Mouse (Mus musculus) liver, postnatal 0 days (tissue): ENCODE measurements around the gene Cfp. TPM values are rescaled to one million over a fixed set of nuclear protein-coding genes. Genes with fewer than 3 reads are reported as not detected.

ENCODE experiments used
- ATAC-seq: fragments of 200-750 bp; cut with Nextera tagmentation; 2 replicates; pipeline ENCODE4 v1.8.0; 2017; ENCODE audit warnings: mild to moderate bottlenecking, moderate library complexity
- DNase-seq: peaks from one replicate; pipeline ENCODE4 v3.0.0-alpha.2; 2016
- H3K27ac ChIP-seq: fragments of 300-500 bp; sonication (generic); 2 replicates; pipeline ENCODE4 v1.5.1; 2014; ENCODE audit warnings: antibody characterized with exemption, moderate library complexity, mild to moderate bottlenecking, low read depth
- H3K27me3 ChIP-seq: fragments of 300-500 bp; sonication (generic); 2 replicates; pipeline ENCODE4 v1.6.1; 2014; ENCODE audit warnings: low read length, control low read depth, mixed read lengths; ENCODE audit not compliant: insufficient read depth
- H3K36me3 ChIP-seq: fragments of 300-500 bp; sonication (generic); replicated peaks from 2 replicates; pipeline ENCODE4 v1.6.1; 2014; ENCODE audit warnings: mild to moderate bottlenecking, control low read depth, low read length, moderate library complexity, mixed read lengths; ENCODE audit not compliant: insufficient read depth
- H3K4me1 ChIP-seq: fragments of 300-500 bp; sonication (generic); 2 replicates; pipeline ENCODE4 v1.6.1; 2014; ENCODE audit warnings: antibody characterized with exemption, mild to moderate bottlenecking, control low read depth; ENCODE audit not compliant: insufficient read depth
- H3K4me2 ChIP-seq: fragments of 300-500 bp; sonication (generic); 2 replicates; pipeline ENCODE4 v1.6.1; 2014; ENCODE audit warnings: low read depth, mild to moderate bottlenecking, low read length, moderate library complexity, mixed read lengths
- H3K4me3 ChIP-seq: fragments of 300-500 bp; sonication (generic); 2 replicates; pipeline ENCODE4 v1.5.1; 2014; ENCODE audit warnings: low read depth, low read length
- H3K9ac ChIP-seq: fragments of 300-500 bp; sonication (generic); replicated peaks from 2 replicates; pipeline ENCODE4 v1.6.1; 2014; ENCODE audit warnings: mild to moderate bottlenecking, moderate library complexity
- H3K9me3 ChIP-seq: fragments of 300-500 bp; sonication (generic); 2 replicates; pipeline ENCODE4 v1.6.1; 2016; ENCODE audit warnings: mild to moderate bottlenecking, control low read depth, low read length, mixed read lengths
- CTCF ChIP-seq: sonication (generic); IDR thresholded peaks from 2 replicates; pipeline ENCODE4 v1.5.1; 2016; ENCODE audit warnings: antibody characterized with exemption, low read depth
- EP300 ChIP-seq: IDR thresholded peaks from 2 replicates; pipeline ENCODE4 v1.6.1; 2016; ENCODE audit warnings: antibody characterized with exemption, low read depth, mild to moderate bottlenecking
- WGBS: fragments of 180-500 bp; shearing (Covaris S2); extraction: QIAGEN DNeasy Blood & Tissue Kit; methylation state at CpG from one replicate; pipeline ENCODE4 v1.1.7; 2014; ENCODE audit not compliant: insufficient replicate concordance; 5-methylcytosine and 5-hydroxymethylcytosine counted together
- polyA plus RNA-seq: library from polyadenylated mRNA; unstranded; fragments of >200 nt; fragmentation: Nextera tagmentation; extraction: Ambion mirVana; gene quantifications from 2 replicates; pipeline ENCODE4 v1.2.1, GENCODE M21; 2015

Gene Cfp
- 63.8 TPM in 2 replicates for polyA plus RNA-seq

GRCm38 (mm10) chrX:20931364-20931763 is at the start of gene Cfp:
Cfp (minus strand) TSS chrX:20931555.
- Histone ChIP-seq H3K4me2 (peak within 1 kb of the TSS; percentile 26; the same call in 1 of the 2 replicates), H3K9ac (no peak within 1 kb of the TSS), H3K27me3 (no peaks in the 10 kb centered on the region), H3K4me1 (no peaks in the 10 kb centered on the region), H3K4me3 (0 out of 2 replicates have a peak within 1 kb of the TSS, but pooled peaks have one; percentile 17), H3K36me3 (no peaks in the 10 kb centered on the region; the same call in 1 of the 2 replicates), H3K9me3 (no peaks in the 10 kb centered on the region), H3K27ac (peak within 1 kb of the TSS; percentile 60)
- TF ChIP-seq CTCF = no peak
- no peak for TF ChIP-seq EP300
- ATAC-seq (peak; percentile 52; the same call in 1 of the 2 replicates), DNase-seq (no peak)
- 43% methylated on average over 1 of the region's 1 CpGs for WGBS

- Histone ChIP-seq H3K4me3 (no peak overlapping the region), H3K4me2 (no peak overlapping the region), H3K27ac (no peak overlapping the region), H3K27me3 (no peaks in the 10 kb centered on the region), H3K4me1 (no peaks in the 10 kb centered on the region), H3K9me3 (no peaks in the 10 kb centered on the region), H3K9ac (no peak overlapping the region), H3K36me3 (no peaks in the 10 kb centered on the region)
- ATAC-seq = no peak
- no peak for TF ChIP-seq EP300
- no peak for TF ChIP-seq CTCF
- no peak for DNase-seq
- WGBS = 26% methylated on average over 1 of the region's 1 CpGs
Measured at GRCm38 (mm10) chrX:20980901-20981300, 49.5 kb upstream of the Cfp start.

DNA sequence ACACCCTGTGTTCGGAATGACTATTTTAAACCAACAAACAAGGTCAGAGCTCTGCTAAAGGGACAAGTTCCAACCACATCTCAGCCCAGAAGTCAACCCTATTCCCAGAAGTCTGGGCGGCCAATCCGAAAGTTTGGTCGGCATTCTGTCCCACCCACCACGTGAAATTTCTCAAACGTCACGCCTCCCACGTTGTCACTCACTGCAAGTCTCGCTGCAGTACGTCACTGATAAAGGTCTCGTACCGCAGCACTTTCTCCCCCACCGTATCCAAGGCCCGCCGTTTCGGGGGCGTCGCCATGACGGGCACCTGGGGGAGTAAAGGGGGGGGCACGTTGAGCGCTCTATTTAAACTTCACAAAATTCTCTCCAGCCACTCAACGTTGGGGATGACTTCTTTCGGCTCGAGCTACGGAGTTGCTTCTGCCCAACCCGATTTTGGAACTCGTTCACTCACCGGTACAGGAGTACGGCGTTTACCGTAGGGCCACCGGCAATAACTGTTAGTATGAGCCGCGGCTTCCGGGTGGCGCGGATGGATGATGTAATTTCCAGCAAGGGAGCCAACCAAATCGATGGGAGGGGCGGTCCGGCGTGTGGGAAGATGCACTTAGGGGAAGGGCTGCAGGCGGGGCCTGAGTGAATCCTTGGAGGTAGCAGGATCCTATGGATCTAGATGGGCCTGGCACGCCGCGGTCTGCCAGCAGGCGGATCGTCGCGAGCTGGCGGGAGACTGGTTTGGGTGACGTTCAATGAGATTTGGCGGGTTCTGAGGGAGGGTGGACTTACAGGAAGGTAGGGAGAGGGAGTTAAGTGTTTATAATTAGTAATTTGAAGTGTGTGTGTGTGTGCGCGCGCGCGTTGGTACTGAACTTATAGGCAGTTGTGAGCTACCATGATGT is 30.4 kb upstream of the Cfp start, which contains the start of gene Uxt:
Gene Uxt (minus strand): TSS at position 541 of the 902 bp plus-strand sequence.
- no peaks in the 10 kb centered on the region for H3K9me3 ChIP-seq
- H3K4me3 ChIP-seq = peak within 1 kb of the TSS; percentile 60
- no peaks in the 10 kb centered on the region for H3K27me3 ChIP-seq
- no peaks in the 10 kb centered on the region for H3K4me1 ChIP-seq
- whole genome bisulfite sequencing = 18% methylated on average over 57 of the region's 57 CpGs
- TF ChIP-seq EP300 (peak; percentile 25; the same call in 1 of the 2 replicates), CTCF (peak; percentile 42)
- peak within 1 kb of the TSS; percentile 68 for H3K4me2 ChIP-seq
- H3K9ac ChIP-seq = peak within 1 kb of the TSS; percentile 60
- H3K36me3 ChIP-seq = peaks cover 3% of the 10 kb centered on the region
- ATAC-seq (peak; percentile 92), DNase-seq (peak; percentile 91)
- peak within 1 kb of the TSS; percentile 96 for H3K27ac ChIP-seq

DNA sequence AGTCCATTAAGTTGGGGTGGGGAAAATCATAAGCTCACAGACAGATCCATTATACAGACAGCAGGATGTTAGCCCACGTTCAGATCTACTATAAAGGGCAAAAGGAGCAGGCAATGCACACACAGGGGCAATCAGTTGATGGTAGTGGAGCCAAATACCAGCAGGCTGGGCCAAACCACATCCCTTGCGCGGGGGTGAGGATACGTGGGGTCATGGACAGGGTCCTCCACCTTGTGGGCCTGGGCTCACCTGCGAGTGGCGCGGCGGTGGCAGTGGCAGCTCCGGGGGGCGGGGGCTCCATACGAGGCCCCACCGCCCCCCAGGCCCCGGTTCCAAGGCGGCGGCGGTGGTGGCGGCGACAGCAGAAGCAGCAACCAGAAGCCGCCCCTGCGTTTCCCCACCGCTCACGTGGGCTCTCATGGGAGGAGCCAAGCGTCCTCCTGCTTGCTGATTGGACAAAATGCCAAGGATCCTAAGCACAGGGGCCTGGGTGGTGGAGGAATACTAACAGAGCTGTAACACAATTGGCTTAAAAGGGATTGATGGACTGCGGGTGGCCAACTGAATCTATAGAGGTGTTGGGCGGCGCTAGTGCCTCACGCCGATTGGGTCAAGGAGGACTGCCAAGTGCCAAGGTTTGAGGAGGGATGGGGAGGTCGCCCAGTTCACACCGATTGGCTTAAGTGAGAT is 19.0 kb upstream of the Cfp start, which contains the start of gene Elk1:
Gene Elk1 (minus strand): TSS at position 418 of the 690 bp plus-strand sequence.
- 15% methylated on average over 30 of the region's 30 CpGs for WGBS
- Histone ChIP-seq H3K27me3 (no peaks in the 10 kb centered on the region), H3K4me2 (peak within 1 kb of the TSS; percentile 70), H3K4me3 (peak within 1 kb of the TSS; percentile 66), H3K9ac (peak within 1 kb of the TSS; percentile 72), H3K36me3 (no peaks in the 10 kb centered on the region), H3K27ac (peak within 1 kb of the TSS; percentile 80), H3K9me3 (no peaks in the 10 kb centered on the region), H3K4me1 (no peaks in the 10 kb centered on the region)
- ATAC-seq = peak; percentile 95
- peak; percentile 87 for DNase-seq
- no peak for TF ChIP-seq CTCF
- TF ChIP-seq EP300 = no peak

DNA sequence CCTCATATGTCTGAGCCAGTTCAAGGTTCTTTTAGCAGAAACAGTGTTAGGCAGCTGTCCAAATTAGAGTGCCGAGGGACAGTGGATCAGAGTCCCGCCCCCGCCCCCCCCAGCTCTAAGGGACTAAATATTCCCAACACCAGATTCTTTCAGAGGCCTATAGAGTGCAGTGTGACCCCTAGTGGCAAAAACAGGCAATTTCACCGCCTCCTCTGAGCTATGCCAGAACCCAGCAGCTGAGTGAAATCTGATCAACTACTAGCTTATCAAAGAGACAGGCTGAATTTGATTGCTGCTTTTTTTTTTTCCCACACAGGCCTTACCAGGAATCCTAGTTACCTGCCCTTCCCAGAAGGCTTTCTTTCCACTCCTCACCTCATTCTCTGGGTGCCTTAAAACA is 14.7 kb upstream of the Cfp start:
- no peak overlapping the region for H3K9ac ChIP-seq
- no peak overlapping the region for H3K4me2 ChIP-seq
- ATAC-seq (no peak), DNase-seq (peak; percentile 41)
- H3K27ac ChIP-seq = no peak overlapping the region
- peak; percentile 64 for TF ChIP-seq CTCF
- TF ChIP-seq EP300 = no peak
- WGBS = 8% methylated on average over 4 of the region's 4 CpGs
- no peaks in the 10 kb centered on the region for H3K36me3 ChIP-seq
- H3K9me3 ChIP-seq = no peaks in the 10 kb centered on the region
- H3K27me3 ChIP-seq = no peaks in the 10 kb centered on the region
- no peaks in the 10 kb centered on the region for H3K4me1 ChIP-seq
- no peak overlapping the region for H3K4me3 ChIP-seq

DNA sequence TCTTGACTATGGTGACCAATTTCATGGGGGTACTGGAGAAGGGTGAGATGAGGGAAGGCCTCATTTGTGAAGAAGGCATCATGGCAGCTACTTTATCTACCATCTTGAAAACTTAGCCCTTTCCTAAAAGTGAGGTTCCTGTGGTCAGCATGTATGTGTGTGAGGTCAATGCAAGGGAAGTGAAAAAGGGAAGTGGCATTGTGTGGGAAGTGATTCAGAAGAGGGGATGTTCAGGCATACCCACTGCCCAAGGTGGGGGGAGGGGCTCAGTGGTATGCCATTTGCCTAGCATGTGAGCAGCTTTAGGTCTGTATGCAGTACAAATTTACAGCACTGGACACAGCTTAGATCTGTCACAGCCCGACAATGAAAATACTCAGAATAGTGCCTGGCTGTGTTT is 608 bp upstream of the Cfp start:
- H3K27ac ChIP-seq = no peak overlapping the region; the same call in 1 of the 2 replicates
- DNase-seq = peak; percentile 48
- WGBS = 58% methylated on average over 1 of the region's 1 CpGs
- no peak overlapping the region for H3K9ac ChIP-seq
- TF ChIP-seq EP300 (no peak), CTCF (no peak)
- H3K4me1 ChIP-seq = no peaks in the 10 kb centered on the region
- H3K4me3 ChIP-seq = no peak overlapping the region
- no peaks in the 10 kb centered on the region for H3K27me3 ChIP-seq
- ATAC-seq = peak; percentile 57
- H3K4me2 ChIP-seq = no peak overlapping the region
- no peaks in the 10 kb centered on the region for H3K9me3 ChIP-seq
- H3K36me3 ChIP-seq = no peaks in the 10 kb centered on the region; the same call in 1 of the 2 replicates
